ENCODE assay signal across 26 mouse cellular contexts in genomic region chr5:151170168-151170750, GRCm38 (mm10).
DNase-seq lines count a peak whose midpoint lies in the region; ATAC-seq and TF ChIP-seq lines count a peak whose summit lies in the region.
"Had no signal": no experiment of that assay in that cellular context is flagged by ENCODE, and none has a peak within 500 bp of the region (broad histone marks: within the 10 kb centered on the region; RNA-seq: fewer than 3 reads in every experiment).

No protein-coding gene starts in this region.

- no peak overlapping the region for H3K4me2 ChIP-seq in liver, embryonic 16.5 days (ENCODE audit: low read depth, low read length)
- H3K4me2 ChIP-seq in forebrain, embryonic 12.5 days = no peak overlapping the region
- H3K4me2 ChIP-seq: embryonic facial prominence, embryonic 15.5 days; forebrain, embryonic 13.5 days; heart, embryonic 15.5 days; hindbrain, embryonic 12.5 days; lung, embryonic 14.5 days; midbrain, embryonic 15.5 days; neural tube, embryonic 12.5 days had no signal

- no peaks in the 10 kb centered on the region for H3K9me3 ChIP-seq in liver, embryonic 16.5 days (replicated peaks; ENCODE audit: control insufficient read depth, low read length)
- no peaks in the 10 kb centered on the region for H3K9me3 ChIP-seq in forebrain, embryonic 12.5 days
- H3K9me3 ChIP-seq: embryonic facial prominence, embryonic 10.5 days; embryonic facial prominence, embryonic 15.5 days; forebrain, embryonic 13.5 days; heart, embryonic 15.5 days; hindbrain, embryonic 12.5 days; midbrain, embryonic 15.5 days; neural tube, embryonic 12.5 days had no signal

- TF ChIP-seq CTCF in kidney, adult 2 months (conservative IDR thresholded peaks at IDR 0.05; ENCODE audit: insufficient read depth, insufficient read length, low read depth, low read length) = no peak

- no peak overlapping the region for H3K27ac ChIP-seq in kidney, adult 2 months (ENCODE audit: insufficient read depth, low read depth, low read length)
- no peak overlapping the region for H3K27ac ChIP-seq in liver, embryonic 16.5 days (ENCODE audit: low read length)
- no peak overlapping the region for H3K27ac ChIP-seq in forebrain, embryonic 12.5 days
- H3K27ac ChIP-seq: embryonic facial prominence, embryonic 10.5 days; embryonic facial prominence, embryonic 15.5 days; forebrain, embryonic 13.5 days; heart, embryonic 15.5 days; hindbrain, embryonic 12.5 days; hindbrain, postnatal 0 days; kidney, postnatal 0 days; midbrain, embryonic 15.5 days; neural tube, embryonic 12.5 days had no signal

- no peak for TF ChIP-seq POLR2A in kidney, adult 2 months (IDR thresholded peaks at IDR 0.05; ENCODE audit: low read depth, low read length)

- 73% methylated on average over 3 of the region's 3 CpGs for WGBS in kidney, adult 2 months
- 51% methylated on average over 3 of the region's 3 CpGs for WGBS in liver, embryonic 16.5 days (ENCODE audit: insufficient replicate concordance)
- WGBS in forebrain, embryonic 12.5 days = 86% methylated on average over 3 of the region's 3 CpGs

- DNase-seq in kidney, adult 2 months = peak; percentile 46
- DNase-seq in kidney, adult 18-20 months = no peak
- peak; percentile 80 for DNase-seq in lung, postnatal 36 days
- DNase-seq in lung, postnatal 25 days (ENCODE audit: low spot score) = no peak
- peak; percentile 13 for DNase-seq in yolk sac, embryonic 10.5 days (ENCODE audit: low spot score)
- no peak for DNase-seq in thymus, postnatal 36 days
- DNase-seq: adrenal gland, postnatal 36 days; cerebellum, adult 8-10 months; cerebellum, postnatal 25 days; gastrocnemius, postnatal 14 days; kidney, postnatal 4 days; left cerebral cortex, postnatal 4 days; lung, embryonic 14.5 days; right cerebral cortex, adult 18-20 months had no signal

- H3K4me1 ChIP-seq in kidney, adult 2 months (ENCODE audit: control insufficient read depth, insufficient read depth, low read length) = peaks cover 27% of the 10 kb centered on the region
- no peaks in the 10 kb centered on the region for H3K4me1 ChIP-seq in liver, embryonic 16.5 days (ENCODE audit: control insufficient read depth, low read depth, low read length)
- H3K4me1 ChIP-seq in forebrain, embryonic 12.5 days = no peaks in the 10 kb centered on the region
- H3K4me1 ChIP-seq: forebrain, embryonic 13.5 days; midbrain, embryonic 15.5 days had no signal

- no peak overlapping the region for H3K9ac ChIP-seq in liver, embryonic 16.5 days (ENCODE audit: low read depth, low read length)
- no peak overlapping the region for H3K9ac ChIP-seq in forebrain, embryonic 12.5 days
- H3K9ac ChIP-seq: embryonic facial prominence, embryonic 15.5 days; forebrain, embryonic 13.5 days; heart, embryonic 15.5 days; hindbrain, embryonic 12.5 days; lung, embryonic 14.5 days; midbrain, embryonic 15.5 days; neural tube, embryonic 12.5 days had no signal

- H3K4me3 ChIP-seq in kidney, adult 2 months (ENCODE audit: insufficient read depth, low read depth, low read length) = no peak overlapping the region
- H3K4me3 ChIP-seq in liver, embryonic 16.5 days (ENCODE audit: low read depth, low read length) = no peak overlapping the region
- no peak overlapping the region for H3K4me3 ChIP-seq in forebrain, embryonic 12.5 days (replicated peaks)
- H3K4me3 ChIP-seq: embryonic facial prominence, embryonic 10.5 days; embryonic facial prominence, embryonic 15.5 days; forebrain, embryonic 13.5 days; heart, embryonic 15.5 days; hindbrain, embryonic 12.5 days; midbrain, embryonic 15.5 days; neural tube, embryonic 12.5 days had no signal

- peak; percentile 53 for ATAC-seq in liver, embryonic 16.5 days (ENCODE audit: low read depth)
- no peak for ATAC-seq in forebrain, embryonic 12.5 days (ENCODE audit: low FRiP score)
- ATAC-seq: forebrain, embryonic 13.5 days; hindbrain, postnatal 0 days; midbrain, embryonic 15.5 days; Patski had no signal

- H3K36me3 ChIP-seq in kidney, adult 2 months (ENCODE audit: control insufficient read depth, insufficient read depth, low read length) = no peaks in the 10 kb centered on the region
- no peaks in the 10 kb centered on the region for H3K36me3 ChIP-seq in liver, embryonic 16.5 days (ENCODE audit: control insufficient read depth, insufficient read depth)
- no peaks in the 10 kb centered on the region for H3K36me3 ChIP-seq in forebrain, embryonic 12.5 days (replicated peaks)
- H3K36me3 ChIP-seq: embryonic facial prominence, embryonic 10.5 days; embryonic facial prominence, embryonic 15.5 days; heart, embryonic 15.5 days; hindbrain, embryonic 12.5 days; midbrain, embryonic 15.5 days; neural tube, embryonic 12.5 days had no signal

- no peaks in the 10 kb centered on the region for H3K27me3 ChIP-seq in kidney, adult 2 months (replicated peaks; ENCODE audit: control insufficient read depth, insufficient read depth, low read length)
- H3K27me3 ChIP-seq in liver, embryonic 16.5 days (ENCODE audit: control insufficient read depth, insufficient read depth, low read depth, low read length) = no peaks in the 10 kb centered on the region
- no peaks in the 10 kb centered on the region for H3K27me3 ChIP-seq in forebrain, embryonic 12.5 days
- H3K27me3 ChIP-seq: embryonic facial prominence, embryonic 15.5 days; forebrain, embryonic 13.5 days; heart, embryonic 15.5 days; hindbrain, embryonic 12.5 days; midbrain, embryonic 15.5 days; neural tube, embryonic 12.5 days; Patski had no signal

Comparison
In these comparisons a context has a peak if more than half of its experiments do, and no peak if none do; other contexts are left out.
1. DNase-seq: peak in kidney, adult 2 months (single experiment), lung, postnatal 36 days (single experiment) and yolk sac, embryonic 10.5 days (single experiment); none in kidney, adult 18-20 months (single experiment), lung, postnatal 25 days (single experiment) and thymus, postnatal 36 days (0 of 2).